Mouse (Mus musculus) telencephalon, adult 2 months (tissue): ENCODE measurements around the gene Ano3.
"Not testable (repeated sequence)": the region's sequence is repeated elsewhere in the genome, so short reads cannot be mapped to it uniquely, and the experiment has no call there.

Experiments
- DNase-seq: peaks from one replicate; pipeline ENCODE4 v3.0.0-alpha.2; 2011; ENCODE audit warnings: low read depth, low spot score

Ano3 gene

DNA sequence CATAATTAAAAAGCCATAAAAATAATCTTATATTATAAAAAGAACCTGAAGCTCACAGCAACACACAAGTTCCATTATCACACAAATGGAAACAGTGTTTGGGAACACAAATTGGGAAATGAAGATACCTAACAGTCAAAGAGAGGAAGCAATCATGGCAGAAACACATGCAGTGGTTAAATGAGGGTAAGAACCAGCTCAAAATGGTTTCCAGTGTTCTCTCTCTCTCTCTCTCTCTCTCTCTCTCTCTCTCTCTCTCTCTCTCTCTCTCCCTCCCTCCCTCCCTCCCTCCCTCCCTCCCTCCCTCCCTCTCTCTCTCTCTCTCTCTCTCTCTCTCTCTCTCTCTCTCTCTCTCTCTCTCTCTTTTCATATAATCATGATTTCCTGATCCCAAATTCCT is at the start of gene Ano3:
Gene Ano3 (minus strand): TSS at position 101 of the 400 bp plus-strand sequence.
- not testable (repeated sequence) for DNase-seq

- no peak for DNase-seq
Observed at GRCm38 (mm10) chr2:110990071-110990470, 39.3 kb upstream of the Ano3 start.

DNA sequence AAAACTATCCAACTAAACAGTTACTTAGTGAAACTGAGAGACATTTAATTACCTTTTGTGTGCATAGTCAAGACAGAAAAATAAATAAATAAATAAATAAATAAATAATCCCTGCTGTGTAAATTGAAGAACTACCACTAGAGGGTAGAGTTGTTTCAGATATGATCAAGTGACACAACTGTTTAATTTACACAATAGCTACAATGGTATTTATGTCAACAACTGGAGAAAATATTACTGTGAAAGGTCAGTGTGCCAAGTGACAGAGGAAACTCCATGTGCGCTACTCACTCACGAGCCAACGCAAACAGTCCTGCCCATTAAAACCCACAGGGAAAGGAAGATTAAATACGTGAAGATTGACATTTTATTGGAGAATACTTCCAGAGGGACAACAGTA is 38.8 kb upstream of the Ano3 start:
- no peak for DNase-seq

DNA sequence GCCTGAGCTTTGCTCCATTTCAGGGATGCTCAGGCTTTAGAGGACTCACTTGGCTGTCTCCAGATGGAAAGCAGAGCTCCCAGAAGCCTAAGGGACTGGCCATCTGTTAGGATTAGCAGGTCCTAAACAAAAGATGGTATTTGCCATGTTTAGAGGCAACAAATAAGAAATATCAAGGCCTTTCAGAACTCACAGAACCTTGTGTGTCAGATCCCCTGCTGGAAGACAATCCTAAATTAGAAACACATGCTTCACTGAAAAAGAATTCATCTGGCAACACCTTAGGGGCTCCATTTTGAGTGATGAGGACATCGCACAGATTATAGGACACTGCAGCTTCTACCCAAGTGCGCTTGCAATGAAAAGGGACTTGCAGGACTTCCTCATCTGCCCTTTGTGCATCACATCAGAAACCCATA is 35.1 kb upstream of the Ano3 start:
- DNase-seq, result peak; percentile 23

GRCm38 (mm10) chr2:110981733-110982132 is 31.0 kb upstream of the Ano3 start:
- DNase-seq, result peak; percentile 32

DNA sequence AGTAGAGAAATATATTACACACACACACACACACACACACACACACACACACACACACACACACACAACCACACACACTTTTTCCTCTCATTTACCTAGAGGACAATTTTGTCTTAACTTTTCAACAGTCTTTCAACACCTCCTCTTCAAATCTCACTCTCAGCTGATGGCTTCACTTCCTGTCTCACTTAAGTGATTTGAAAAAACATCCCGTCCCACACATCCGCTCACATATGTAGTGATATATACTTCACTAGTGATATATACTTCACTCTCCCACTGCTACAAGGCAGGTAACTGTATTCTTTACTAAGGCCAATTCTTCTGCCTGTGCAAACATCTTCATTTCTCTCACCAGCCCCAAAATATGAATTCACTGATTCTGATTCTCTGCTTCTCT is 28.9 kb upstream of the Ano3 start:
- DNase-seq, result peak; percentile 21

- DNase-seq, result peak; percentile 28
Observed at GRCm38 (mm10) chr2:110976871-110977270, 26.1 kb upstream of the Ano3 start.

DNA sequence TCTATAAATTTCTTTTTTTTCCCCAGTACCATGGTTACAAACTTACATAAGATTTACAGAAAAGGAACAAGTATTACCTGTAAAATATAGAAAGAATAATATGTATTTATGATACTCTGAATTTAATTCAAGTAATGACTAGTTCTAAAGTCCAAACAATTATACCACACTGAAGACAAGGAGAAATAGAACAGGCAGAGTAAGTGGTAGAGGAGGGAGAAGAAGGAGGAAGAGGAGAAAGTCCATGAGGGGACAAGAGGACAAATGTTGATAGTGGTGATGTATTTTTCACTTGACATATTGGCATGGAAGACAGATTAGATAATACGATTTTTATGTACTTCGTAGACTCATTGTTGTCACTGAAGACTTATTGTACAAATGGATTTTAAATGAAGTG is 19.4 kb upstream of the Ano3 start:
- no peak for DNase-seq

DNA sequence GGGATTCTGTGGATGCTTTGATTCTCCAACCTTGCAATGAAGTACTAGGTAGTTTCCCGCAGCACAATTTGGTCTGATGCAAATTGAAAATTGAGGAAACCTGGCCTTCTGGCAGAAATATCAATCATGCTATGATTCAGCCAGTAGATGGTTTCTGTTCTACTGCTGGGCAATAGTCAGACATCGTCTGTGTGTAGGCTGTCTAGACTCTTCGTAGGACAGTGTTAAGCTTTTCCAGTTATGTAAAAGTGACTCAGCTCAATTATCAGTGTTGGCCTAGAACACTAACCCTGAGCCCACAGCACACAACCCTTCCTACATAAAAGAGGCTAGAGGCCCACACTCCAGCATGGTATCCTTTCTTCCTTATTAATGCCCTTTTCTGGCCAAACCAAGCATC is 14.7 kb upstream of the Ano3 start:
- DNase-seq, result no peak

DNA sequence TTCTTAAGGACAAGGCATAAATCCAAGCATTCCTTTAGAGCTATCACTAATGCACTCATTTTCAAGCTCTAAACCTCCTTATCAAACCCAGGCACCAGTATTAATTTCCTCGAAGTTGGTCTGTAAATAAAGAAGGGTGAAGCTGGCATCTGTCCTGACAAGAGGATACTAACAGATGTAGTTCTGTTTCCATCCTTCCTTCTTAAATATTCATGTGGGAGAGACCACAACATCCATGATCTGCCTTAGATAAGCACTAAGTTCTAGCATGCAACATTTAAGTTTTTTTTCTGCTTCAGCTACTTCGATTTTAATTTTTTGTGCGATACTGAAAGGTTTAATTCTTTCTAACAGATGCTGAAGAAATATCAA is 305 bp downstream of the Ano3 start:
- no peak for DNase-seq

- DNase-seq, result peak; percentile 80
Observed at GRCm38 (mm10) chr2:110949679-110950431, 868 bp downstream of the Ano3 start.

DNA sequence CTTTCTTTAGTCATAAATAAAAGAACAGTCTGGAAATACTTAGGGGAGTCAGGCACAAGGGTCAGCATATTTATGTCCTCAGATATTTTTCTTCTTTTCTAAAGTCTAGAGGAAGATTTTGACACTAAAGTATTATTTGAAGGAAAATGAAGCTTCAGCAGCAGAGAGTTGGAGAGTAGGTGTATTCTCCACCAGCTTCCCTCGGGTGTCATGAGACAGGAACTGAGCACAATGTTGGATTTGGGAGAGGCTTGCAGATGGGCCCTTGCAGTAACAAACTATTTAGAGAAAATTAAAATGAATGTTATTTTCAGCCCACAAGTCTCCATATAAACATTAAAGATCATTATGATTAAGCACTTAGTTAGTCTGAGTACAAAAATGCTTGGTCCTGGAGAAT is 5.6 kb downstream of the Ano3 start:
- no peak for DNase-seq

DNA sequence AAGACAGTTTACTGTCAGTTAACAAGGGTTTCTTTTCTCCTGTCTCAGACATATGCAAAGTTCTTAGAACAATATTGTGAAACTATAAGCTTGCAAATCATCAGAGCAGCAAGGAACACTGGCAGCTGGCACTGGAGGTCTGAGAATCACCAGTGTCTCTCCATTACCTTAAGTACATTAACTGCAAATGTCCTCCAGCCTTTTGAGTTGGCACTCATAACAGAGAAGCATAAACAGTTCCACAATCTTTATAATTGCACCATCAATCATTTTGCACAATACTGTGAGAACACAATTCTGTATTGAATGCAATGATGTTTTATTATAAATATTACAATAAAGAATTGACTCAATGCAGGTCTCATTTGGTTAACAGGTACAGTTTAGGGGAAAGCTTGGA is 15.0 kb downstream of the Ano3 start:
- no peak for DNase-seq

- DNase-seq, result no peak
Observed at GRCm38 (mm10) chr2:110929126-110929525, 21.6 kb downstream of the Ano3 start.

GRCm38 (mm10) chr2:110909506-110909905 is 41.2 kb downstream of the Ano3 start:
- DNase-seq, result no peak

GRCm38 (mm10) chr2:110906473-110906872 is 44.2 kb downstream of the Ano3 start:
- no peak for DNase-seq

- peak; percentile 45 for DNase-seq
Observed at GRCm38 (mm10) chr2:110896477-110897270, 54.0 kb downstream of the Ano3 start.

DNA sequence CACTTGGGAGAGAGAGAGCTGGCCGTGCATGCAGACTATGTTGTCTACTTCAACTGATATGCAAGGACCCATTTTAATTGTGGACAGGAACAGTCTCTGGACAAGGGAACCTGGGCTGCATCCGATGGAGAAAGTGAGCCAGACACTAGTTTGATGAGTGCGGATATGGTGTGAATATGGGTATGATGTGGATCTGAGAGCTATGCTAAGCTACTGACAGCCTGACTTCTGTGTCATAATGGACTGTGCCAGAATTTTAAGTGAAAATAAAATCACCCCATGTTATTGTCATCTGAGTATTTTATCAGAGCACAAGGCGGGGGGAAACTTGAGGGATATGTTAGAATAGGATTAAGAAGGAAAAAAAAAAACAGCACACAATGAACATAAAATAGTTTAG is 79.1 kb downstream of the Ano3 start:
- no peak for DNase-seq

DNA sequence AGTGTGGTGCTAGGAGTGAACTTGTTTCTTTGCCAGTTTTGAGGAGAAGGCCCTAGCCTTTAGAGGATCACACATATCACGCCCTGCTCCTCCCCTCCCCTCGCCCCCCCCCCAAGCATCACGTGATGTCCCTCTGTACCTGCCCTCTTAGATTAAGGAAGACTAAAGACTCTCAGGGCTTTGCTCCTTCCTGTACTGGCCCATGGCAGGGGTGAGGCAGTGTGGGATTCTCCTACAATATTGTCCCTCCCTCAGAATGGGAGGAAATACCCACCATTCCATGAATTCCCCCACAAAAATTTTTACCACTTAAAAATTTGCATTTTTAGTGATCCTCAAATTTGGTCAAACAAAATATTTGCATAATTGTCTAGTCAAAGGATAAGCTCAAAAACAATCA is 85.1 kb downstream of the Ano3 start:
- no peak for DNase-seq

- no peak for DNase-seq
Observed at GRCm38 (mm10) chr2:110863376-110863775, 87.3 kb downstream of the Ano3 start.

GRCm38 (mm10) chr2:110839559-110840243 is 111.0 kb downstream of the Ano3 start:
- DNase-seq, result peak; percentile 40

- no peak for DNase-seq
Observed at GRCm38 (mm10) chr2:110816189-110816588, 134.5 kb downstream of the Ano3 start.
